Mouse (Mus musculus): ENCODE measurements at regions not wholly inside any gene's neighbourhood (a gene's known extent, or its start where the extent isn't known, plus 50 kb on each side); places are given as distances from the start of the nearest gene placed in this dataset.

- peak; percentile 72 for ATAC-seq (ENCODE audit: poor library complexity, severe bottlenecking)
Observed at GRCm38 (mm10) chr17:88255744-88256598, 184.5 kb upstream of the Foxn2 start.

GRCm38 (mm10) chr17:88256599-88257544, 183.6 kb upstream of the Foxn2 start:
- ATAC-seq (ENCODE audit: poor library complexity, severe bottlenecking): peak; percentile 59

- peak; percentile 34 for ATAC-seq (ENCODE audit: poor library complexity, severe bottlenecking)
Observed at GRCm38 (mm10) chr17:88258361-88258796, 182.1 kb upstream of the Foxn2 start.

- no peak for ATAC-seq (ENCODE audit: poor library complexity, severe bottlenecking)
Observed at GRCm38 (mm10) chr17:88260176-88260575, 180.3 kb upstream of the Foxn2 start.

- no peak for ATAC-seq (ENCODE audit: poor library complexity, severe bottlenecking)
Observed at GRCm38 (mm10) chr17:88260826-88261225, 179.7 kb upstream of the Foxn2 start.

GRCm38 (mm10) chr17:88261556-88261955, 179.0 kb upstream of the Foxn2 start:
- ATAC-seq (ENCODE audit: poor library complexity, severe bottlenecking): no peak

- no peak for ATAC-seq (ENCODE audit: poor library complexity, severe bottlenecking)
Observed at GRCm38 (mm10) chr17:88262326-88263187, 178.0 kb upstream of the Foxn2 start.

GRCm38 (mm10) chr17:88265291-88265690, 175.2 kb upstream of the Foxn2 start:
- no peak for ATAC-seq (ENCODE audit: poor library complexity, severe bottlenecking)

- ATAC-seq (ENCODE audit: poor library complexity, severe bottlenecking): no peak
Observed at GRCm38 (mm10) chr17:88268216-88268615, 172.3 kb upstream of the Foxn2 start.

- no peak for ATAC-seq (ENCODE audit: poor library complexity, severe bottlenecking)
Observed at GRCm38 (mm10) chr17:88268802-88269201, 171.7 kb upstream of the Foxn2 start.

- no peak for ATAC-seq (ENCODE audit: poor library complexity, severe bottlenecking)
Observed at GRCm38 (mm10) chr17:88270896-88271295, 169.6 kb upstream of the Foxn2 start.

GRCm38 (mm10) chr17:88272161-88272560, 168.3 kb upstream of the Foxn2 start:
- no peak for ATAC-seq (ENCODE audit: poor library complexity, severe bottlenecking)

GRCm38 (mm10) chr17:88273520-88273919, 167.0 kb upstream of the Foxn2 start:
- ATAC-seq (ENCODE audit: poor library complexity, severe bottlenecking): no peak

GRCm38 (mm10) chr17:88274003-88274698, 166.4 kb upstream of the Foxn2 start:
- no peak for ATAC-seq (ENCODE audit: poor library complexity, severe bottlenecking)

GRCm38 (mm10) chr17:88274720-88275433, 165.6 kb upstream of the Foxn2 start:
- ATAC-seq (ENCODE audit: poor library complexity, severe bottlenecking): no peak

GRCm38 (mm10) chr17:88279656-88280055, 160.9 kb upstream of the Foxn2 start:
- ATAC-seq (ENCODE audit: poor library complexity, severe bottlenecking): no peak

- no peak for ATAC-seq (ENCODE audit: poor library complexity, severe bottlenecking)
Observed at GRCm38 (mm10) chr17:88282711-88283110, 157.8 kb upstream of the Foxn2 start.

GRCm38 (mm10) chr17:88284477-88284876, 156.0 kb upstream of the Foxn2 start:
- peak; percentile 94 for ATAC-seq (ENCODE audit: poor library complexity, severe bottlenecking)

GRCm38 (mm10) chr17:88287861-88288260, 152.7 kb upstream of the Foxn2 start:
- no peak for ATAC-seq (ENCODE audit: poor library complexity, severe bottlenecking)

All from megakaryocyte, adult 5-6 weeks (primary cell).